Mouse (Mus musculus) layer of hippocampus, adult 2 months (tissue): ENCODE measurements around the gene Ccdc126. TPM values are rescaled to one million over a fixed set of nuclear protein-coding genes. Genes with fewer than 3 reads are reported as not detected.

ENCODE experiments used
- DNase-seq, 2 experiments: peaks; one replicate each; pipeline ENCODE4 v3.0.0; 2022; ENCODE audit warnings: low spot score in 2 of 2
- H3K27ac ChIP-seq: fragments of 200-600 bp; 2 replicates; pipeline ENCODE4 v1.8.1; 2022
- H3K4me3 ChIP-seq: fragments of 200-600 bp; 2 replicates; pipeline ENCODE4 v1.8.1; 2022; ENCODE audit warnings: mild to moderate bottlenecking
- CTCF ChIP-seq: fragments of 200-600 bp; conservative IDR thresholded peaks from 2 replicates; pipeline ENCODE4 v1.8.1; 2022; ENCODE audit warnings: antibody characterized with exemption, mild to moderate bottlenecking, moderate library complexity
- total RNA-seq, 2 experiments: library from RNA; stranded (reverse); gene quantifications; 2 replicates each; pipeline ENCODE4 v1.2.3; 2021

Gene Ccdc126
- total RNA-seq, 2 experiments from 2014 or later: 9.3 to 9.9 TPM

- no peak for TF ChIP-seq CTCF
- H3K4me3 ChIP-seq: no peak overlapping the region
- no peak overlapping the region for H3K27ac ChIP-seq
- no peak for DNase-seq
Observed at GRCm38 (mm10) chr6:49322056-49322455, 3.0 kb downstream of the Ccdc126 start.

- no peak overlapping the region for H3K4me3 ChIP-seq
- no peak for TF ChIP-seq CTCF
- no peak for DNase-seq
- H3K27ac ChIP-seq: no peak overlapping the region
Observed at GRCm38 (mm10) chr6:49322986-49323385, 3.9 kb downstream of the Ccdc126 start.

- TF ChIP-seq CTCF: no peak
- Histone ChIP-seq H3K27ac (no peak overlapping the region), H3K4me3 (no peak overlapping the region)
- no peak for DNase-seq
Observed at GRCm38 (mm10) chr6:49324528-49324927, 5.5 kb downstream of the Ccdc126 start.

GRCm38 (mm10) chr6:49325294-49325693 lies 6.2 kb downstream of the Ccdc126 start:
- H3K4me3 ChIP-seq: no peak overlapping the region
- TF ChIP-seq CTCF: no peak
- no peak overlapping the region for H3K27ac ChIP-seq
- no peak for DNase-seq

GRCm38 (mm10) chr6:49326846-49327245 lies 7.8 kb downstream of the Ccdc126 start:
- no peak for TF ChIP-seq CTCF
- Histone ChIP-seq H3K27ac (no peak overlapping the region), H3K4me3 (no peak overlapping the region)
- no peak for DNase-seq

GRCm38 (mm10) chr6:49331369-49332059 lies 12.4 kb downstream of the Ccdc126 start:
- Histone ChIP-seq H3K4me3 (no peak overlapping the region), H3K27ac (no peak overlapping the region)
- no peak for TF ChIP-seq CTCF
- no peak for DNase-seq

GRCm38 (mm10) chr6:49332060-49332370 lies 12.9 kb downstream of the Ccdc126 start:
- Histone ChIP-seq H3K27ac (no peak overlapping the region), H3K4me3 (no peak overlapping the region)
- TF ChIP-seq CTCF: no peak
- no peak for DNase-seq

- TF ChIP-seq CTCF: no peak
- H3K27ac ChIP-seq: no peak overlapping the region
- DNase-seq: no peak
- no peak overlapping the region for H3K4me3 ChIP-seq
Observed at GRCm38 (mm10) chr6:49338566-49338965, 19.5 kb downstream of the Ccdc126 start.

- DNase-seq: no peak
- H3K27ac ChIP-seq: no peak overlapping the region
Observed at GRCm38 (mm10) chr6:49339145-49339544, 20.1 kb downstream of the Ccdc126 start.

GRCm38 (mm10) chr6:49343737-49344469 lies 24.8 kb downstream of the Ccdc126 start:
- H3K4me3 ChIP-seq: no peak overlapping the region
- no peak overlapping the region for H3K27ac ChIP-seq
- DNase-seq: no peak
- no peak for TF ChIP-seq CTCF

More at GRCm38 (mm10) chr6:49339145-49339544, 20.1 kb downstream of the Ccdc126 start:
- H3K4me3 ChIP-seq: no peak overlapping the region
- no peak for TF ChIP-seq CTCF

- no peak overlapping the region for H3K4me3 ChIP-seq
- no peak overlapping the region for H3K27ac ChIP-seq
- no peak for DNase-seq
- TF ChIP-seq CTCF: no peak
Observed at GRCm38 (mm10) chr6:49349826-49350225, 30.8 kb downstream of the Ccdc126 start.

GRCm38 (mm10) chr6:49354613-49355012 lies 35.5 kb downstream of the Ccdc126 start:
- TF ChIP-seq CTCF: no peak
- Histone ChIP-seq H3K4me3 (no peak overlapping the region), H3K27ac (no peak overlapping the region)
- no peak for DNase-seq

- TF ChIP-seq CTCF: peak; percentile 39
- no peak overlapping the region for H3K27ac ChIP-seq
- DNase-seq: no peak
- no peak overlapping the region for H3K4me3 ChIP-seq
Observed at GRCm38 (mm10) chr6:49355171-49355570, 36.1 kb downstream of the Ccdc126 start.

GRCm38 (mm10) chr6:49360420-49360819 lies 41.3 kb downstream of the Ccdc126 start:
- peak; percentile 53 for TF ChIP-seq CTCF
- Histone ChIP-seq H3K27ac (no peak overlapping the region), H3K4me3 (no peak overlapping the region)
- no peak for DNase-seq
